Mouse (Mus musculus): ENCODE results near the gene Tbc1d10b.
A peak's percentile ranks its signal among the peaks of the same experiment; 100 is the strongest.
"Not testable (repeated sequence)": the region's sequence is repeated elsewhere in the genome, so short reads cannot be mapped to it uniquely, and the experiment has no call there.

Tbc1d10b gene

GRCm38 (mm10) chr7:127208295-127208552, at the start of gene Tbc1d10b:
Tbc1d10b (minus strand) TSS chr7:127208468.
- DNase-seq (ENCODE audit: low spot score), result no peak

- no peak for DNase-seq (ENCODE audit: low spot score)
These were observed 48.2 kb upstream of the Tbc1d10b start for GRCm38 (mm10) chr7:127256518-127256917.

- DNase-seq (ENCODE audit: low spot score), result no peak
These were observed 47.7 kb upstream of the Tbc1d10b start for GRCm38 (mm10) chr7:127255965-127256364.

- DNase-seq (ENCODE audit: low spot score), result no peak
These were observed 46.7 kb upstream of the Tbc1d10b start for GRCm38 (mm10) chr7:127255008-127255407.

GRCm38 (mm10) chr7:127253821-127254769, 45.8 kb upstream of the Tbc1d10b start:
- peak; percentile 88 for DNase-seq (ENCODE audit: low spot score)

- no peak for DNase-seq (ENCODE audit: low spot score)
These were observed 45.1 kb upstream of the Tbc1d10b start for GRCm38 (mm10) chr7:127253341-127253740.

GRCm38 (mm10) chr7:127252414-127252813, 44.1 kb upstream of the Tbc1d10b start:
- peak; percentile 48 for DNase-seq (ENCODE audit: low spot score)

GRCm38 (mm10) chr7:127250511-127250910, 42.2 kb upstream of the Tbc1d10b start:
- DNase-seq (ENCODE audit: low spot score), result not testable (repeated sequence)

- DNase-seq (ENCODE audit: low spot score), result peak; percentile 14
These were observed 36.6 kb upstream of the Tbc1d10b start for GRCm38 (mm10) chr7:127244658-127245510.

GRCm38 (mm10) chr7:127243870-127244657, 35.8 kb upstream of the Tbc1d10b start, which contains the start of gene Zfp771:
Zfp771 (plus strand) TSS chr7:127244274.
- peak; percentile 90 for DNase-seq (ENCODE audit: low spot score)

GRCm38 (mm10) chr7:127243361-127243867, 35.1 kb upstream of the Tbc1d10b start:
- DNase-seq (ENCODE audit: low spot score), result no peak

- DNase-seq (ENCODE audit: low spot score), result no peak
These were observed 26.5 kb upstream of the Tbc1d10b start for GRCm38 (mm10) chr7:127234777-127235176.

GRCm38 (mm10) chr7:127233765-127234164, 25.5 kb upstream of the Tbc1d10b start:
- DNase-seq (ENCODE audit: low spot score), result no peak

- DNase-seq (ENCODE audit: low spot score), result no peak
These were observed 25.1 kb upstream of the Tbc1d10b start for GRCm38 (mm10) chr7:127233368-127233749.

GRCm38 (mm10) chr7:127232622-127233367, 24.5 kb upstream of the Tbc1d10b start, which contains the start of the genes Zfp553 and Sept1:
Zfp553 (plus strand) TSS chr7:127233061.
Sept1 (minus strand) TSS chr7:127233130.
- peak; percentile 71 for DNase-seq (ENCODE audit: low spot score)

GRCm38 (mm10) chr7:127231826-127232621, 23.8 kb upstream of the Tbc1d10b start:
- no peak for DNase-seq (ENCODE audit: low spot score)

- DNase-seq (ENCODE audit: low spot score), result no peak
These were observed 23.1 kb upstream of the Tbc1d10b start for GRCm38 (mm10) chr7:127231376-127231775.

- DNase-seq (ENCODE audit: low spot score), result peak; percentile 72
These were observed 20.5 kb upstream of the Tbc1d10b start for GRCm38 (mm10) chr7:127228615-127229303.

All from adipocyte (in vitro differentiated cells).